Mouse (Mus musculus) v-Abl transformed pro-B cells (cell line): Measurements from ENCODE around the gene Diexf.

Experiments used
- in situ Hi-C, 2 experiments: fragments of 400-800 bp; cut with MboI; formaldehyde crosslinking; loops; one replicate each; pipeline ENCODE4 v1.15.1; 2025; ENCODE audit not compliant: unreplicated experiment in 2 of 2

The Diexf gene

GRCm38 (mm10) chr1:193142517-193143062, 12.5 kb upstream of the Diexf start:
- in situ Hi-C loops = no loop called here

- in situ Hi-C loops = no loop called here
These were observed 11.0 kb upstream of the Diexf start for GRCm38 (mm10) chr1:193141118-193141517.

- in situ Hi-C loops = no loop called here
These were observed 8.6 kb upstream of the Diexf start for GRCm38 (mm10) chr1:193138669-193139068.

GRCm38 (mm10) chr1:193138087-193138486, 8.0 kb upstream of the Diexf start:
- in situ Hi-C loops = no loop called here

GRCm38 (mm10) chr1:193133726-193134125, 3.7 kb upstream of the Diexf start:
- in situ Hi-C loops = loop anchor here (5.0 kb wide), 2 partner anchors 34 to 64 kb away; partner anchors contain the start of gene A130010J15Rik (in 1 of the 2)

GRCm38 (mm10) chr1:193132385-193132784, 2.3 kb upstream of the Diexf start:
- in situ Hi-C loops = loop anchor here (5.0 kb wide), 2 partner anchors 35 to 65 kb away; partner anchors contain the start of gene A130010J15Rik (in 1 of the 2)

GRCm38 (mm10) chr1:193131311-193131948, 1.4 kb upstream of the Diexf start:
- in situ Hi-C loops = loop anchor here (5.0 kb wide), 2 partner anchors 36 to 66 kb away; partner anchors contain the start of gene A130010J15Rik (in 1 of the 2)

GRCm38 (mm10) chr1:193130839-193131238, 767 bp upstream of the Diexf start:
- in situ Hi-C loops = loop anchor here (5.0 kb wide), 2 partner anchors 36 to 66 kb away; partner anchors contain the start of gene A130010J15Rik (in 1 of the 2)

- in situ Hi-C loops = loop anchor here (5.0 kb wide), 2 partner anchors 37 to 67 kb away; partner anchors contain the start of gene A130010J15Rik (in 1 of the 2)
These were observed 369 bp upstream of the Diexf start for GRCm38 (mm10) chr1:193130456-193130825.

- in situ Hi-C loops = loop anchor here (10.0 kb wide), 3 partner anchors 245 to 395 kb away; partner anchors contain the start of gene Camk1g (in 1 of the 2)
These were observed 751 bp downstream of the Diexf start for GRCm38 (mm10) chr1:193129321-193129720.

- in situ Hi-C loops = loop anchor here (10.0 kb wide), 3 partner anchors 247 to 393 kb away; partner anchors contain the start of gene Camk1g (in 1 of the 2)
These were observed 2.0 kb downstream of the Diexf start for GRCm38 (mm10) chr1:193128055-193128454.

- in situ Hi-C loops = loop anchor here (10.0 kb wide), 3 partner anchors 249 to 391 kb away; partner anchors contain the start of gene Camk1g (in 1 of the 2)
These were observed 4.2 kb downstream of the Diexf start for GRCm38 (mm10) chr1:193125835-193126234.

- in situ Hi-C loops = loop anchor here (5.0 to 10.0 kb wide), 6 partner anchors 121 to 391 kb away; partner anchors contain the start of gene Camk1g (in 1 of the 2)
These were observed 6.8 kb downstream of the Diexf start for GRCm38 (mm10) chr1:193123290-193123689.

- in situ Hi-C loops = loop anchor here (5.0 to 10.0 kb wide), 6 partner anchors 120 to 390 kb away; partner anchors contain the start of gene Camk1g (in 1 of the 2)
These were observed 7.3 kb downstream of the Diexf start for GRCm38 (mm10) chr1:193122793-193123192.

GRCm38 (mm10) chr1:193112093-193112492, 18.0 kb downstream of the Diexf start:
- in situ Hi-C loops = no loop called here

- in situ Hi-C loops = no loop called here
These were observed 27.1 kb downstream of the Diexf start for GRCm38 (mm10) chr1:193102996-193103395.

GRCm38 (mm10) chr1:193102556-193102955, 27.5 kb downstream of the Diexf start:
- in situ Hi-C loops = no loop called here

- in situ Hi-C loops = no loop called here
These were observed 28.0 kb downstream of the Diexf start for GRCm38 (mm10) chr1:193102029-193102428.

GRCm38 (mm10) chr1:193098946-193099345, 31.1 kb downstream of the Diexf start:
- in situ Hi-C loops = no loop called here

GRCm38 (mm10) chr1:193093596-193093995, 36.5 kb downstream of the Diexf start:
- in situ Hi-C loops = no loop called here

GRCm38 (mm10) chr1:193092771-193093170, 37.3 kb downstream of the Diexf start:
- in situ Hi-C loops = no loop called here
